Mouse (Mus musculus): ENCODE data around the gene Lyrm4. TPM values are rescaled to one million over a fixed set of nuclear protein-coding genes. Genes with fewer than 3 reads are reported as not detected.

The Lyrm4 gene
- total RNA-seq, 1 experiment: 7.5 TPM

DNA sequence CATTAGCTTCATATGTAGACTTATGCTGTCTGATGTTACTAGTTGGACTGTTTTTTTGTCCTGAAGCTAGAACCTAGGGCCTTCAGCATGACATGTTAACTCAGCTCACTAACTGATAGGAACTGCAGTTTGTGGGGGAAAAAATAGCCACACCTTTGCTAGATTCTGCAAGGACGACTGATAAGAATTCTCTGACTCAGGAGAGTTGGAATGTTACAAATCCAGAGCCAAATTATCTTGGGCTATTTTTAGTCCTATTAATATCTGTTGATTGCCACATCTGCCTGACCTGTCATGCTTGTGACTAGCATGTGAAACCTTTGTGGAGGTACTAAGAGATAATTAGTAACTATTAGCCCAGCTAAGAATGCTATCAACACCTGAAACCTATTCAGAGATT lies 116.5 kb downstream of the Lyrm4 start:
- in situ Hi-C loops (cut with MboI; ENCODE audit: low sequenced_read_pairs in 2 of 2, unreplicated experiment in 2 of 2): no loop called here

DNA sequence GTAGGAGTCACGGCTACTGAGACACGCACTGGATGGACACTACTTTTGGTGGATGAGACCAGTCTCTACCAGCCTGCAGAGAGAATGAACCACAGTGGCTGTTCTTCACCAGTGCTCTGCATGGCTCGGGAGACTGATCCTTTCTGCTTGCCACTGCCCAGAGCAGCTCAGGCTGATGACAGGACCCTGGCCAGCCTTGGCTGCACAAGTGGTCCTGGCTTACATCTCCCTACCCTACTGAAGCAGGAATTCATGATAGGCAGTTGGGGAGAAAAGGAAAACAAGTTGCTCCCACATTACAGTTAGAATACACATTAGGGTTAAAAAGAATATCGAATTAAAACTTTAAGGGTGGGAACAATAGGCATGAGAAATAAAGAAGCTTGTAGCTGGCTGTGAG lies 119.7 kb downstream of the Lyrm4 start:
- H3K36me3 ChIP-seq (ENCODE audit: control insufficient read depth, insufficient read depth, low read length, poor library complexity, severe bottlenecking): no peaks in the 10 kb centered on the region
- no peak overlapping the region for H3K4me3 ChIP-seq (ENCODE audit: insufficient read depth in 1 of 2, low read depth in 1 of 2, low read length in 2 of 2, poor library complexity in 1 of 2, severe bottlenecking in 1 of 2)
- TF ChIP-seq MAFK (IDR thresholded peaks at IDR 0.05; ENCODE audit: insufficient read depth, low read depth, low read length) (no peak), HCFC1 (IDR thresholded peaks at IDR 0.05; ENCODE audit: borderline replicate concordance, insufficient read depth, low read length) (no peak), CHD2 (IDR thresholded peaks at IDR 0.05; ENCODE audit: low read depth, low read length) (no peak), ZC3H11A (IDR thresholded peaks at IDR 0.05; ENCODE audit: borderline replicate concordance, low read depth, low read length) (no peak), ZNF384 (IDR thresholded peaks at IDR 0.05; ENCODE audit: low read depth, low read length) (no peak)
- in situ Hi-C loops (cut with MboI; ENCODE audit: low sequenced_read_pairs in 2 of 2, unreplicated experiment in 2 of 2): loop anchor here in 1 of 2 experiments (25.0 kb wide), 1 partner anchor 1315 kb away; no protein-coding TSS in a partner anchor
- H3K9ac ChIP-seq (ENCODE audit: insufficient read depth, low read depth, low read length, poor library complexity, severe bottlenecking): no peak overlapping the region
- H3K27ac ChIP-seq (ENCODE audit: insufficient read depth, low read depth, low read length, poor library complexity, severe bottlenecking): no peak overlapping the region
- H3K4me1 ChIP-seq (ENCODE audit: control insufficient read depth in 2 of 2, insufficient read depth in 2 of 2, low read length in 2 of 2, poor library complexity in 1 of 2): no peaks in the 10 kb centered on the region
- no peaks in the 10 kb centered on the region for H3K9me3 ChIP-seq (ENCODE audit: control insufficient read depth, insufficient read depth, low read depth, low read length)
- no peak for DNase-seq (ENCODE audit: low read depth, low spot score)

More for the DNA sequence above, 116.5 kb downstream of the Lyrm4 start:
- no peaks in the 10 kb centered on the region for H3K4me1 ChIP-seq (ENCODE audit: control insufficient read depth in 2 of 2, insufficient read depth in 2 of 2, low read length in 2 of 2, poor library complexity in 1 of 2)
- no peaks in the 10 kb centered on the region for H3K36me3 ChIP-seq (ENCODE audit: control insufficient read depth, insufficient read depth, low read length, poor library complexity, severe bottlenecking)
- H3K9ac ChIP-seq (ENCODE audit: insufficient read depth, low read depth, low read length, poor library complexity, severe bottlenecking): no peak overlapping the region
- no peak for DNase-seq (ENCODE audit: low read depth, low spot score)
- TF ChIP-seq MAFK (IDR thresholded peaks at IDR 0.05; ENCODE audit: insufficient read depth, low read depth, low read length) (no peak), ZNF384 (IDR thresholded peaks at IDR 0.05; ENCODE audit: low read depth, low read length) (no peak), CHD2 (IDR thresholded peaks at IDR 0.05; ENCODE audit: low read depth, low read length) (no peak), ZC3H11A (IDR thresholded peaks at IDR 0.05; ENCODE audit: borderline replicate concordance, low read depth, low read length) (no peak), HCFC1 (IDR thresholded peaks at IDR 0.05; ENCODE audit: borderline replicate concordance, insufficient read depth, low read length) (no peak)
- no peak overlapping the region for H3K27ac ChIP-seq (ENCODE audit: insufficient read depth, low read depth, low read length, poor library complexity, severe bottlenecking)
- no peaks in the 10 kb centered on the region for H3K9me3 ChIP-seq (ENCODE audit: control insufficient read depth, insufficient read depth, low read depth, low read length)
- no peak overlapping the region for H3K4me3 ChIP-seq (ENCODE audit: insufficient read depth in 1 of 2, low read depth in 1 of 2, low read length in 2 of 2, poor library complexity in 1 of 2, severe bottlenecking in 1 of 2)

DNA sequence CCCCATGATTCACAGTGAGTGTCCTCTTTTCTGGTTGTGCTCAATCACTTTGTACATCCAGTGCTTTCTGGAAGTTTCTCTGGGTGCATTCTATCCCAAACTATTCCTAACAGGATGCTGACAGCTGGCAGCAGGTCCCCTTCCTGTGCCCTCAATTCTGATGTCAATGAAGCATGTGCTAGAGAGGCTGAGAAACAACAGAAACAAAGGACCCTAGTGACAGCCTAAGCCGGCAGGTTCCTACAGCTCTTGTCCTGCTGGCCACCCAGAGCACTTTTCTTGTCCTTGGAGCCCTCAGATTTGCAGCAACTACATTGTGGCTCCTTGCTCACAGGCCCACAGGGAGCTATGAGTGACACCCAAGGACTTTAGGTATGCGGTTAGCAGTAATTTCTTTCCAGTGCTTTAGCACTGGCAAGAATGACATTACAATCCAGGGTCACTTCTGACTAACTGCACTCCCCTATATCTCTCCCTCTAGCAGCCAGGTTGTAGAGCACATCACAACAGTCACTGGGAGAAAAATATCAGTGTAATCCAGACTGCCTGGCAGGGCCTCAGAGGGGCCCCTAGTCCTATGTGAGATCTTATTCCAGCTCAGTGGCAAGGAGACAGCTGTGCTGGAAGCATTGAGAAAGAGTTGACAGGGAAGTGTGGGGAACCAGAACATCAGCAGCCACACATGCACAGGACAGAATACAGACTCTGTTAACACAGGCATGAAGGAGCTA lies 121.5 kb downstream of the Lyrm4 start:
- Histone ChIP-seq H3K27ac (ENCODE audit: insufficient read depth, low read depth, low read length, poor library complexity, severe bottlenecking) (no peak overlapping the region), H3K4me3 (ENCODE audit: insufficient read depth in 1 of 2, low read depth in 1 of 2, low read length in 2 of 2, poor library complexity in 1 of 2, severe bottlenecking in 1 of 2) (no peak overlapping the region)
- TF ChIP-seq MAFK (IDR thresholded peaks at IDR 0.05; ENCODE audit: insufficient read depth, low read depth, low read length) (no peak), ZC3H11A (IDR thresholded peaks at IDR 0.05; ENCODE audit: borderline replicate concordance, low read depth, low read length) (no peak), CHD2 (IDR thresholded peaks at IDR 0.05; ENCODE audit: low read depth, low read length) (no peak), HCFC1 (IDR thresholded peaks at IDR 0.05; ENCODE audit: borderline replicate concordance, insufficient read depth, low read length) (no peak), ZNF384 (IDR thresholded peaks at IDR 0.05; ENCODE audit: low read depth, low read length) (no peak)

DNA sequence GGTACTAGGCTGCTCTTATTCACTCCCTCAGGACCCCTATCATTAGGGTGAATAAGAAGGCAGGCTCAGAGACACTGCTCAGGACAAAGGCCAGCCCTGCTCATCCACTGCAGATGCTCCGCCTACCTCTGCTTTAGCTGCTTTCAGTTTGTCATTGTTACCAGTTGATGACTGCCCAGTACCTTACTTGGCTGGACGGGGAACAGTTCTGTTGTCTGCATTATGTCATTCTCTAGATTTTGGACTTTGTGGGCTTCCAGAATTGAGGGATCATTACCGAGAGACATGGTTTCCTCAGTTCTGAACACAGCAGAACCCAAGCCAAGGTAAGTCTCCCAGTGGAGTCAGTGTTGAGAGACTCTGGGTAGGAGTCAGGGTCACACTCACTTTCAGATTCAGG lies 122.1 kb downstream of the Lyrm4 start:
- no peaks in the 10 kb centered on the region for H3K4me1 ChIP-seq (ENCODE audit: control insufficient read depth in 2 of 2, insufficient read depth in 2 of 2, low read length in 2 of 2, poor library complexity in 1 of 2)
- no peak overlapping the region for H3K9ac ChIP-seq (ENCODE audit: insufficient read depth, low read depth, low read length, poor library complexity, severe bottlenecking)
- in situ Hi-C loops (cut with MboI; ENCODE audit: low sequenced_read_pairs in 2 of 2, unreplicated experiment in 2 of 2): loop anchor here in 1 of 2 experiments (25.0 kb wide), 1 partner anchor 1317 kb away; no protein-coding TSS in a partner anchor
- H3K9me3 ChIP-seq (ENCODE audit: control insufficient read depth, insufficient read depth, low read depth, low read length): no peaks in the 10 kb centered on the region
- H3K36me3 ChIP-seq (ENCODE audit: control insufficient read depth, insufficient read depth, low read length, poor library complexity, severe bottlenecking): no peaks in the 10 kb centered on the region
- no peak overlapping the region for H3K4me3 ChIP-seq (ENCODE audit: insufficient read depth in 1 of 2, low read depth in 1 of 2, low read length in 2 of 2, poor library complexity in 1 of 2, severe bottlenecking in 1 of 2)
- DNase-seq (ENCODE audit: low read depth, low spot score): no peak
- H3K27ac ChIP-seq (ENCODE audit: insufficient read depth, low read depth, low read length, poor library complexity, severe bottlenecking): no peak overlapping the region
- TF ChIP-seq HCFC1 (IDR thresholded peaks at IDR 0.05; ENCODE audit: borderline replicate concordance, insufficient read depth, low read length) (no peak), ZNF384 (IDR thresholded peaks at IDR 0.05; ENCODE audit: low read depth, low read length) (no peak), ZC3H11A (IDR thresholded peaks at IDR 0.05; ENCODE audit: borderline replicate concordance, low read depth, low read length) (no peak), CHD2 (IDR thresholded peaks at IDR 0.05; ENCODE audit: low read depth, low read length) (no peak), MAFK (IDR thresholded peaks at IDR 0.05; ENCODE audit: insufficient read depth, low read depth, low read length) (no peak)

More for the DNA sequence above, 121.5 kb downstream of the Lyrm4 start:
- H3K9ac ChIP-seq (ENCODE audit: insufficient read depth, low read depth, low read length, poor library complexity, severe bottlenecking): no peak overlapping the region
- in situ Hi-C loops (cut with MboI; ENCODE audit: low sequenced_read_pairs in 2 of 2, unreplicated experiment in 2 of 2): loop anchor here in 1 of 2 experiments (25.0 kb wide), 1 partner anchor 1316 kb away; no protein-coding TSS in a partner anchor
- H3K36me3 ChIP-seq (ENCODE audit: control insufficient read depth, insufficient read depth, low read length, poor library complexity, severe bottlenecking): no peaks in the 10 kb centered on the region
- no peaks in the 10 kb centered on the region for H3K4me1 ChIP-seq (ENCODE audit: control insufficient read depth in 2 of 2, insufficient read depth in 2 of 2, low read length in 2 of 2, poor library complexity in 1 of 2)
- no peak for DNase-seq (ENCODE audit: low read depth, low spot score)
- no peaks in the 10 kb centered on the region for H3K9me3 ChIP-seq (ENCODE audit: control insufficient read depth, insufficient read depth, low read depth, low read length)
